Mouse (Mus musculus) C2C12 (cell line): ENCODE data around the gene Slc17a3. TPM values are rescaled to one million over a fixed set of nuclear protein-coding genes. Genes with fewer than 3 reads are reported as not detected.

ENCODE experiments used
- H3K27me3 ChIP-seq: one replicate; pipeline ENCODE4 v1.6.1; 2011; ENCODE audit not compliant: control insufficient read depth, insufficient read depth, insufficient read length
- H3K36me3 ChIP-seq: one replicate; pipeline ENCODE4 v1.6.1; 2011; ENCODE audit not compliant: control insufficient read depth, insufficient read depth
- H3K4me3 ChIP-seq: one replicate; pipeline ENCODE4 v1.5.1; 2011; ENCODE audit warnings: mild to moderate bottlenecking, control low read depth; ENCODE audit not compliant: poor library complexity, insufficient read depth, severe bottlenecking
- H3K79me2 ChIP-seq: one replicate; pipeline ENCODE4 v1.6.1; 2011; ENCODE audit not compliant: control insufficient read depth, insufficient read depth
- H3K79me3 ChIP-seq: one replicate; pipeline ENCODE4 v1.6.1; 2011; ENCODE audit warnings: low read depth, control low read depth
- H3ac ChIP-seq: one replicate; pipeline ENCODE3; 2011; ENCODE audit warnings: low read depth; ENCODE audit not compliant: control insufficient read depth, insufficient read length
- CEBPB ChIP-seq: IDR thresholded peaks from one replicate; pipeline ENCODE4 v1.6.1; 2011; ENCODE audit warnings: low read depth, mild to moderate bottlenecking, control low read depth, moderate library complexity
- CTCF ChIP-seq: IDR thresholded peaks from one replicate; pipeline ENCODE4 v1.5.1; 2011; ENCODE audit not compliant: control insufficient read depth, insufficient read depth, insufficient read length
- FOSL1 ChIP-seq: IDR thresholded peaks from one replicate; pipeline ENCODE4 v1.8.0; 2011; ENCODE audit warnings: mild to moderate bottlenecking, low read length; ENCODE audit not compliant: poor library complexity, insufficient read depth, severe bottlenecking
- MAX ChIP-seq: IDR thresholded peaks from one replicate; pipeline ENCODE4 v1.6.1; 2011; ENCODE audit warnings: mild to moderate bottlenecking, control low read depth
- MYOD1 ChIP-seq: IDR thresholded peaks from one replicate; pipeline ENCODE4 v1.6.1; 2011; ENCODE audit warnings: low read depth; ENCODE audit not compliant: control insufficient read depth, insufficient read length
- MYOG ChIP-seq: IDR thresholded peaks from one replicate; pipeline ENCODE4 v1.6.1; 2011; ENCODE audit not compliant: control insufficient read depth, insufficient read length; ENCODE audit errors: extremely low read depth
- USF1 ChIP-seq: IDR thresholded peaks from one replicate; pipeline ENCODE4 v1.6.1; 2011; ENCODE audit warnings: low read depth, mild to moderate bottlenecking, control low read depth, moderate library complexity
- long read RNA-seq, 2 experiments: library from polyadenylated mRNA; unstranded; transcript quantifications; one replicate each; pipeline ENCODE4 v2.0.0; 2019 to 2020
- polyA plus RNA-seq: library from polyadenylated mRNA; unstranded; fragments of >200 nt; fragmentation: generic; extraction: Trizol; gene quantifications from one replicate; pipeline ENCODE4 v1.2.1, GENCODE M21; 2012; ENCODE audit warnings: missing spikeins

Gene Slc17a3
- not detected for polyA plus RNA-seq
- long read RNA-seq, experiment 1 = 0 reads
- long read RNA-seq, experiment 2 = 0 reads

DNA sequence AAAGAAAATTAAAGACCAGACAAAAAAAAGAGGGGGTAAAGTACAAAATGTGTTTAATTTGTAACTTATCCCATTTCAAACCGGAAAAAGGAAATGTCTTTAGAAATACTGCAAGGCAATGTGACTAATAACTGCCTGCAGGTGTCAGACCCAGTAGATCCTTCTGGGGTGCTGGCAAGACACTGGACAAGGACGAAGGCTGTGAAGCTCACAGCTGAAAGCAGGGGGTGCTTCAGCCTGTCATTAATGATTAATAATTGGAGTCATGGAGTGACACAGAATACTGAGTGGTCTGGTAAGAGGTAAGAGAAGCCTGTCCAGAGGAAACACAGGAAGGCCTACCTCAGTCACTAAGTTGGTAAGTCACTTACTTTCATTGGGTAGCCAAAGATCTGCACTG is at the start of gene Slc17a3:
TSS of gene Slc17a3 (plus strand) at position 127 of the 400 bp plus-strand sequence.
- no peak within 1 kb of the TSS for H3ac ChIP-seq
- TF ChIP-seq CTCF = no peak
- no peak for TF ChIP-seq CEBPB
- no peak for TF ChIP-seq USF1
- no peak for TF ChIP-seq MYOG
- no peak for TF ChIP-seq FOSL1
- TF ChIP-seq MYOD1 = no peak
- TF ChIP-seq MAX = no peak
- H3K79me2 ChIP-seq = no peaks in the 10 kb centered on the region
- H3K36me3 ChIP-seq = no peaks in the 10 kb centered on the region
- no peak within 1 kb of the TSS for H3K4me3 ChIP-seq
- no peaks in the 10 kb centered on the region for H3K79me3 ChIP-seq
- H3K27me3 ChIP-seq = peaks cover 11% of the 10 kb centered on the region

- Histone ChIP-seq H3K36me3 (no peaks in the 10 kb centered on the region), H3K79me3 (no peaks in the 10 kb centered on the region), H3K27me3 (peaks cover 21% of the 10 kb centered on the region), H3K4me3 (no peak overlapping the region), H3ac (no peak overlapping the region), H3K79me2 (no peaks in the 10 kb centered on the region)
- TF ChIP-seq MYOG = no peak
- peak; percentile 42 for TF ChIP-seq CTCF
Observed at GRCm38 (mm10) chr13:23792520-23792919, 46.7 kb upstream of the Slc17a3 start.

DNA sequence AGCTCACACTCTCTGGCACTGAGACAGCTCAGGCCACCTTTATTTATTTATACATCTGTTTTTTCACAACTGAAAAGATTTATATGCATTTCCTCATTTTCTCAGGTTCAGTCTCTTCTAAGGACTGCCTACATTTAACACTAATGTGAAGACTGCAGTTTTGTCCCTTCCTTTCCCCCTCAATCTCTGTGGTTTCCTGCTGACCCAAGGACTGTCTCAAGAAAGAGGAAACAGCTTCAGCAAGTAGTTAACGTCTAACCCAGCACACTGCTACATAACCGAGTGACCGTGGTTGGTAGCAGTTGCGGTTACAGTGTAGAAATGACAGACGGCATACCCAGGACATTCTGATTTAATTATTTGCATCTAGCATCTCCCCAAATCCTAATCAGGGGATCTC is 39.8 kb upstream of the Slc17a3 start:
- TF ChIP-seq CEBPB (no peak), USF1 (no peak), MYOG (no peak), MYOD1 (no peak), MAX (no peak), FOSL1 (no peak), CTCF (no peak)
- no peaks in the 10 kb centered on the region for H3K36me3 ChIP-seq
- H3K79me3 ChIP-seq = no peaks in the 10 kb centered on the region
- no peaks in the 10 kb centered on the region for H3K79me2 ChIP-seq
- peaks cover under 1% of the 10 kb centered on the region for H3K27me3 ChIP-seq
- no peak overlapping the region for H3K4me3 ChIP-seq
- H3ac ChIP-seq = no peak overlapping the region

DNA sequence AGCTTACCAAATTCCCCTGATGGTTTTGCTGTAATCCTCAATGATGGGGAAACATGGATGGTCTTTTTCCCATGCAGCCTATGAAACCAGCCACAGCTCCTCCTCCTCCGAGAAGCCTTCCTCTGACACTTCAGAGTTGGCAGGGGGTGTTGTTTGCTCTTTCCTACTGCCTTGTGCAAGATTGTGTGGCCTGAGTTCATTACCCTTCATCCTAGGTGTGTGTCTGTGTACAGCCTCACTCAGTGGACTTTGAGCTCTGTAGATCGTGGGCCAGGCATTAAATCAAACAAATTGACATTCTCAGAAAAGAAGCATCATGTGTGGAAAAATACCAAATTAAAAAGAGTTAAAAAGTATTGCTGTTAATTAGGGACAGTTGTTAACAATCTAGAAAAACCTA is 34.7 kb upstream of the Slc17a3 start:
- peaks cover 9% of the 10 kb centered on the region for H3K27me3 ChIP-seq
- H3K36me3 ChIP-seq = no peaks in the 10 kb centered on the region
- H3K79me3 ChIP-seq = no peaks in the 10 kb centered on the region
- H3K4me3 ChIP-seq = no peak overlapping the region
- H3K79me2 ChIP-seq = no peaks in the 10 kb centered on the region
- H3ac ChIP-seq = no peak overlapping the region
- TF ChIP-seq MYOG (no peak), MYOD1 (no peak), FOSL1 (no peak), CEBPB (no peak), CTCF (no peak), USF1 (no peak), MAX (no peak)

GRCm38 (mm10) chr13:23806422-23807052 is 32.7 kb upstream of the Slc17a3 start, which contains the start of gene Slc17a2:
Slc17a2 (plus strand) TSS chr13:23806993.
- no peaks in the 10 kb centered on the region for H3K79me3 ChIP-seq
- H3K4me3 ChIP-seq = no peak within 1 kb of the TSS
- TF ChIP-seq MYOG (no peak), MAX (no peak), USF1 (no peak), MYOD1 (no peak)
- no peak within 1 kb of the TSS for H3ac ChIP-seq
- H3K27me3 ChIP-seq = peaks cover 9% of the 10 kb centered on the region
- H3K79me2 ChIP-seq = no peaks in the 10 kb centered on the region
- H3K36me3 ChIP-seq = no peaks in the 10 kb centered on the region

GRCm38 (mm10) chr13:23816148-23816547 is 23.1 kb upstream of the Slc17a3 start:
- Histone ChIP-seq H3K79me2 (no peaks in the 10 kb centered on the region), H3ac (no peak overlapping the region), H3K4me3 (no peak overlapping the region), H3K27me3 (peaks cover 7% of the 10 kb centered on the region), H3K79me3 (no peaks in the 10 kb centered on the region), H3K36me3 (no peaks in the 10 kb centered on the region)
- TF ChIP-seq USF1 = no peak
- no peak for TF ChIP-seq MYOD1
- TF ChIP-seq FOSL1 = no peak
- TF ChIP-seq CEBPB = no peak
- TF ChIP-seq MYOG = no peak
- TF ChIP-seq MAX = no peak
- no peak for TF ChIP-seq CTCF
